Mouse (Mus musculus): Measurements from ENCODE around the gene Myl3. TPM values are rescaled to one million over a fixed set of nuclear protein-coding genes. Genes with fewer than 3 reads are reported as not detected.
A peak's percentile ranks its signal among the peaks of the same experiment; 100 is the strongest.

Gene Myl3
- polyA plus RNA-seq, 1 experiment from 2014 or later = 1.2 TPM

GRCm38 (mm10) chr9:110748451-110748850 is 6.8 kb downstream of the Myl3 start:
- 78% methylated on average over 2 of the region's 2 CpGs for WGBS
- H3K27me3 ChIP-seq = peaks cover 39% of the 10 kb centered on the region
- ATAC-seq (ENCODE audit: low FRiP score, low read depth) = no peak
- H3K27ac ChIP-seq (replicated peaks) = no peak overlapping the region
- H3K9me3 ChIP-seq = no peaks in the 10 kb centered on the region
- H3K36me3 ChIP-seq = no peaks in the 10 kb centered on the region
- no peak overlapping the region for H3K4me2 ChIP-seq (replicated peaks)
- no peak overlapping the region for H3K9ac ChIP-seq (replicated peaks)
- no peak overlapping the region for H3K4me3 ChIP-seq
- peaks cover 3% of the 10 kb centered on the region; the same call in 1 of the 2 replicates for H3K4me1 ChIP-seq

- no peaks in the 10 kb centered on the region for H3K4me1 ChIP-seq
- no peak overlapping the region for H3K27ac ChIP-seq (replicated peaks)
- no peaks in the 10 kb centered on the region for H3K36me3 ChIP-seq
- WGBS = 54% methylated on average over 14 of the region's 14 CpGs
- no peak overlapping the region for H3K4me3 ChIP-seq
- no peak overlapping the region for H3K9ac ChIP-seq (replicated peaks)
- no peak for ATAC-seq (ENCODE audit: low FRiP score, low read depth)
- no peak overlapping the region for H3K4me2 ChIP-seq (replicated peaks)
- H3K9me3 ChIP-seq = no peaks in the 10 kb centered on the region
- peaks cover 18% of the 10 kb centered on the region for H3K27me3 ChIP-seq
Measured at GRCm38 (mm10) chr9:110750404-110751187, 8.9 kb downstream of the Myl3 start.

- WGBS = 82% methylated on average over 5 of the region's 5 CpGs
- ATAC-seq (ENCODE audit: low FRiP score, low read depth) = no peak
- H3K27ac ChIP-seq (replicated peaks) = no peak overlapping the region
- no peaks in the 10 kb centered on the region for H3K36me3 ChIP-seq
- H3K27me3 ChIP-seq = peaks cover 11% of the 10 kb centered on the region; the same call in 1 of the 2 replicates
- no peak overlapping the region for H3K9ac ChIP-seq (replicated peaks)
- no peak overlapping the region for H3K4me3 ChIP-seq
- no peak overlapping the region for H3K4me2 ChIP-seq (replicated peaks)
- no peaks in the 10 kb centered on the region for H3K4me1 ChIP-seq
- H3K9me3 ChIP-seq = no peaks in the 10 kb centered on the region
Measured at GRCm38 (mm10) chr9:110751412-110751811, 9.8 kb downstream of the Myl3 start.

GRCm38 (mm10) chr9:110752917-110753435 is 11.3 kb downstream of the Myl3 start:
- H3K27me3 ChIP-seq = peaks cover 11% of the 10 kb centered on the region; the same call in 1 of the 2 replicates
- ATAC-seq (ENCODE audit: low FRiP score, low read depth) = no peak
- no peak overlapping the region for H3K4me2 ChIP-seq (replicated peaks)
- no peak overlapping the region for H3K27ac ChIP-seq (replicated peaks)
- H3K36me3 ChIP-seq = no peaks in the 10 kb centered on the region
- no peaks in the 10 kb centered on the region for H3K4me1 ChIP-seq
- 66% methylated on average over 4 of the region's 4 CpGs for WGBS
- H3K4me3 ChIP-seq = no peak overlapping the region
- no peak overlapping the region for H3K9ac ChIP-seq (replicated peaks)
- H3K9me3 ChIP-seq = no peaks in the 10 kb centered on the region

GRCm38 (mm10) chr9:110753773-110754172 is 12.1 kb downstream of the Myl3 start:
- 92% methylated on average over 4 of the region's 4 CpGs for WGBS
- Histone ChIP-seq H3K27me3 (peaks cover 6% of the 10 kb centered on the region; the same call in 1 of the 2 replicates), H3K27ac (replicated peaks) (no peak overlapping the region), H3K9ac (replicated peaks) (no peak overlapping the region), H3K36me3 (no peaks in the 10 kb centered on the region), H3K4me3 (no peak overlapping the region), H3K4me1 (no peaks in the 10 kb centered on the region), H3K9me3 (no peaks in the 10 kb centered on the region), H3K4me2 (replicated peaks) (no peak overlapping the region)
- ATAC-seq (ENCODE audit: low FRiP score, low read depth) = no peak

GRCm38 (mm10) chr9:110757816-110758215 is 16.2 kb downstream of the Myl3 start:
- H3K36me3 ChIP-seq = no peaks in the 10 kb centered on the region
- H3K27me3 ChIP-seq = no peaks in the 10 kb centered on the region
- no peak overlapping the region for H3K4me2 ChIP-seq (replicated peaks)
- no peaks in the 10 kb centered on the region for H3K4me1 ChIP-seq
- 89% methylated on average over 5 of the region's 5 CpGs for WGBS
- no peak for ATAC-seq (ENCODE audit: low FRiP score, low read depth)
- H3K27ac ChIP-seq (replicated peaks) = no peak overlapping the region
- no peaks in the 10 kb centered on the region for H3K9me3 ChIP-seq
- H3K4me3 ChIP-seq = no peak overlapping the region
- H3K9ac ChIP-seq (replicated peaks) = no peak overlapping the region

- Histone ChIP-seq H3K36me3 (no peaks in the 10 kb centered on the region), H3K4me1 (no peaks in the 10 kb centered on the region), H3K9me3 (no peaks in the 10 kb centered on the region), H3K4me2 (replicated peaks) (no peak overlapping the region), H3K27ac (replicated peaks) (no peak overlapping the region), H3K4me3 (no peak overlapping the region), H3K9ac (replicated peaks) (no peak overlapping the region), H3K27me3 (no peaks in the 10 kb centered on the region)
- no peak for ATAC-seq (ENCODE audit: low FRiP score, low read depth)
- WGBS = 78% methylated on average over 8 of the region's 8 CpGs
Measured at GRCm38 (mm10) chr9:110758605-110759004, 16.9 kb downstream of the Myl3 start.

- Histone ChIP-seq H3K36me3 (no peaks in the 10 kb centered on the region), H3K4me3 (no peak overlapping the region), H3K9me3 (no peaks in the 10 kb centered on the region), H3K27ac (replicated peaks) (no peak overlapping the region), H3K4me1 (no peaks in the 10 kb centered on the region), H3K27me3 (peaks cover 2% of the 10 kb centered on the region; the same call in 1 of the 2 replicates), H3K4me2 (replicated peaks) (no peak overlapping the region), H3K9ac (replicated peaks) (no peak overlapping the region)
- 70% methylated on average over 2 of the region's 2 CpGs for WGBS
- peak; percentile 38; the same call in 1 of the 2 replicates for ATAC-seq (ENCODE audit: low FRiP score, low read depth)
Measured at GRCm38 (mm10) chr9:110759265-110759664, 17.6 kb downstream of the Myl3 start.

- Histone ChIP-seq H3K4me2 (replicated peaks) (no peak overlapping the region), H3K27ac (replicated peaks) (no peak overlapping the region), H3K9ac (replicated peaks) (no peak overlapping the region), H3K27me3 (peaks cover 4% of the 10 kb centered on the region; the same call in 1 of the 2 replicates), H3K4me3 (no peak overlapping the region), H3K36me3 (no peaks in the 10 kb centered on the region), H3K4me1 (no peaks in the 10 kb centered on the region), H3K9me3 (no peaks in the 10 kb centered on the region)
- no peak for ATAC-seq (ENCODE audit: low FRiP score, low read depth)
- WGBS = 78% methylated on average over 8 of the region's 8 CpGs
Measured at GRCm38 (mm10) chr9:110760886-110761285, 19.2 kb downstream of the Myl3 start.

- no peak for ATAC-seq (ENCODE audit: low FRiP score, low read depth)
- 83% methylated on average over 10 of the region's 10 CpGs for WGBS
Measured at GRCm38 (mm10) chr9:110762763-110763162, 21.1 kb downstream of the Myl3 start.

GRCm38 (mm10) chr9:110763405-110763804 is 21.7 kb downstream of the Myl3 start:
- WGBS = 70% methylated on average over 2 of the region's 2 CpGs
- peaks cover 4% of the 10 kb centered on the region; the same call in 1 of the 2 replicates for H3K27me3 ChIP-seq

More at GRCm38 (mm10) chr9:110762763-110763162, 21.1 kb downstream of the Myl3 start:
- H3K9ac ChIP-seq (replicated peaks) = no peak overlapping the region
- H3K4me1 ChIP-seq = no peaks in the 10 kb centered on the region
- H3K27me3 ChIP-seq = peaks cover 4% of the 10 kb centered on the region; the same call in 1 of the 2 replicates
- no peaks in the 10 kb centered on the region for H3K9me3 ChIP-seq
- no peaks in the 10 kb centered on the region for H3K36me3 ChIP-seq
- no peak overlapping the region for H3K4me3 ChIP-seq
- H3K27ac ChIP-seq (replicated peaks) = no peak overlapping the region
- no peak overlapping the region for H3K4me2 ChIP-seq (replicated peaks)

GRCm38 (mm10) chr9:110772336-110772735 is 30.7 kb downstream of the Myl3 start:
- Histone ChIP-seq H3K4me1 (no peaks in the 10 kb centered on the region), H3K4me2 (replicated peaks) (no peak overlapping the region), H3K9me3 (no peaks in the 10 kb centered on the region), H3K27me3 (0 out of 2 replicates have a peak, but pooled peaks cover 8% of the 10 kb centered on the region), H3K4me3 (no peak overlapping the region), H3K36me3 (no peaks in the 10 kb centered on the region), H3K9ac (replicated peaks) (no peak overlapping the region), H3K27ac (replicated peaks) (no peak overlapping the region)
- WGBS = 92% methylated on average over 10 of the region's 10 CpGs
- no peak for ATAC-seq (ENCODE audit: low FRiP score, low read depth)

More at GRCm38 (mm10) chr9:110763405-110763804, 21.7 kb downstream of the Myl3 start:
- no peak for ATAC-seq (ENCODE audit: low FRiP score, low read depth)
- no peaks in the 10 kb centered on the region for H3K36me3 ChIP-seq
- no peak overlapping the region for H3K4me3 ChIP-seq
- H3K27ac ChIP-seq (replicated peaks) = no peak overlapping the region
- no peaks in the 10 kb centered on the region for H3K9me3 ChIP-seq
- no peak overlapping the region for H3K4me2 ChIP-seq (replicated peaks)
- H3K9ac ChIP-seq (replicated peaks) = no peak overlapping the region
- H3K4me1 ChIP-seq = no peaks in the 10 kb centered on the region
